Mouse (Mus musculus): ENCODE measurements around the gene AI413582. TPM values are rescaled to one million over a fixed set of nuclear protein-coding genes. Genes with fewer than 3 reads are reported as not detected.

The AI413582 gene
- total and polyA plus RNA-seq, 3 experiments: 20.6 to 56.5 TPM; not detected in 1

DNA sequence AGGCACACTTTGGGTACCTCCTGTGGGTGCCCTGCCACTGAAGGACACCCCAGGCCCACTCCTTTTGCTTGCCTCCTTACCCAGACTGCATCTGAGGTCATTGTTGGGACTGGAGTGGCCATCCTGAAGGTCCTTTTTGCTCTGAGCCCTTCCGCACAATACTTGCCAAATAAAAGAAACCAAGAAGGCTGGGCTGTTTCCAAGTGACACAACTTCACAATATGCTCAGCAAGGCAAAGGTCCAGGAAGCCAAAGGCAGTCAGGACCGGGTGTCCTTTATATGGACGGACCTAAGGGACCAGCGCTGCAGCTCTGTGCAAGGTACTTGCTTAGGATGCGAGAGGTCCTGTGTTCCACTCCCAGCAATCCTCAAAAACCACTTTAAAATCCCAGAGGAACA lies 2.7 kb upstream of the AI413582 start:
- H3K4me1 ChIP-seq (ENCODE audit: control insufficient read depth in 1 of 2, insufficient read depth in 2 of 2, low read length in 2 of 2): peaks cover 0 to 5% of the 10 kb centered on the region in 2 experiments; a peak in 3 of 4 replicates
- H3K79me2 ChIP-seq (ENCODE audit: control insufficient read depth, insufficient read depth, low read length, poor library complexity): peaks cover 2% of the 10 kb centered on the region; the same call in 1 of the 2 replicates
- no peaks in the 10 kb centered on the region for H3K27me3 ChIP-seq (ENCODE audit: control insufficient read depth in 1 of 2, insufficient read depth in 2 of 2, low read length in 2 of 2)
- no peak for TF ChIP-seq MYC (IDR thresholded peaks at IDR 0.05; ENCODE audit: low read depth, low read length)
- TF ChIP-seq EP300 (IDR thresholded peaks at IDR 0.05; ENCODE audit: low read depth in 1 of 2, low read length in 2 of 2): no peak
- TF ChIP-seq ZC3H11A (IDR thresholded peaks at IDR 0.05; ENCODE audit: low read depth, low read length): no peak
- H3K4me3 ChIP-seq (ENCODE audit: control insufficient read depth in 1 of 2, insufficient read depth in 1 of 2, low read depth in 2 of 2, low read length in 2 of 2): no peak overlapping the region
- H3K36me3 ChIP-seq (ENCODE audit: control insufficient read depth in 1 of 2, insufficient read depth in 2 of 2, low read length in 2 of 2): peaks cover 0 to 3% of the 10 kb centered on the region in 2 experiments; a peak in 1 of 4 replicates
- DNase-seq (ENCODE audit: low read depth, low spot score): no peak
- H3K9me3 ChIP-seq (replicated peaks; ENCODE audit: insufficient read depth, low read length): no peaks in the 10 kb centered on the region
- H3K9ac ChIP-seq (ENCODE audit: control insufficient read depth, low read depth, low read length, poor library complexity, severe bottlenecking): no peak overlapping the region
- no peak overlapping the region for H3K27ac ChIP-seq (ENCODE audit: control insufficient read depth, low read depth, low read length)

DNA sequence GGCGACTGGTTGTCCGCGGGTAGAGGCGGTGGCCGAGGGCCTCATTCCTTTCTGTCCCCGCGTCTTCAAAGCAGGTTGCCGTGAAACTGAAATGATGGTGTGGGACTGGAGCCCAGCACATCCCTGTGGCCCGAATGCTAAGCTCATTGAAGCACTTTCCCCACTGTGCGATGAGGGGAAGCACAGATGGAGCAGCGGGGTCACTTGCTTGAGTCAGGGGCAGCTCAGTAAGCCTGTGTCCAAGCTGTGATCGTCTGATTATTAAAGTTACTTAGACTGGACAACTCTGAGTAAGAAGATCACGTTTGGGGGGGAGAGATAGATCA lies 349 bp upstream of the AI413582 start:
- peak overlapping the region; percentile 4 for H3K27ac ChIP-seq (ENCODE audit: control insufficient read depth, low read depth, low read length)
- H3K4me1 ChIP-seq (ENCODE audit: control insufficient read depth in 1 of 2, insufficient read depth in 2 of 2, low read length in 2 of 2): peaks cover 2 to 13% of the 10 kb centered on the region in 2 experiments
- TF ChIP-seq POLR2A (IDR thresholded peaks at IDR 0.05; ENCODE audit: control insufficient read depth in 1 of 2, insufficient read depth in 1 of 2, low read depth in 1 of 2, low read length in 2 of 2, poor library complexity in 1 of 2): peak in 1 of 2 experiments; percentile 75; a peak in 1 of 4 replicates
- TF ChIP-seq NELFE (IDR thresholded peaks at IDR 0.05; ENCODE audit: low read depth, low read length): peak; percentile 65; the same call in 1 of the 2 replicates
- no peak for TF ChIP-seq POLR2AphosphoS2 (IDR thresholded peaks at IDR 0.05; ENCODE audit: low read length)
- TF ChIP-seq E2F4 (IDR thresholded peaks at IDR 0.05; ENCODE audit: borderline replicate concordance, low read depth, low read length): peak; percentile 21; the same call in 1 of the 2 replicates
- 0 out of 2 replicates have a peak, but pooled peaks have one; percentile 16 for TF ChIP-seq BHLHE40 (IDR thresholded peaks at IDR 0.05; ENCODE audit: borderline replicate concordance, low read depth, low read length)
- TF ChIP-seq ZMIZ1 (IDR thresholded peaks at IDR 0.05; ENCODE audit: low read depth, low read length): peak; percentile 66; the same call in 1 of the 2 replicates
- TF ChIP-seq CHD2 (IDR thresholded peaks at IDR 0.05; ENCODE audit: low read length): no peak
- H3K36me3 ChIP-seq (ENCODE audit: control insufficient read depth in 1 of 2, insufficient read depth in 2 of 2, low read length in 2 of 2): peaks cover 4 to 12% of the 10 kb centered on the region in 2 experiments
- H3K27me3 ChIP-seq (ENCODE audit: control insufficient read depth in 1 of 2, insufficient read depth in 2 of 2, low read length in 2 of 2): no peaks in the 10 kb centered on the region
- no peaks in the 10 kb centered on the region for H3K9me3 ChIP-seq (replicated peaks; ENCODE audit: insufficient read depth, low read length)
- H3K9ac ChIP-seq (ENCODE audit: control insufficient read depth, low read depth, low read length, poor library complexity, severe bottlenecking): peak overlapping the region; percentile 69
- H3K4me3 ChIP-seq (ENCODE audit: control insufficient read depth in 1 of 2, insufficient read depth in 1 of 2, low read depth in 2 of 2, low read length in 2 of 2): peak overlapping the region; percentile 75 to 90
- DNase-seq (ENCODE audit: low read depth, low spot score): no peak
- H3K79me2 ChIP-seq (ENCODE audit: control insufficient read depth, insufficient read depth, low read length, poor library complexity): peaks cover 3% of the 10 kb centered on the region

DNA sequence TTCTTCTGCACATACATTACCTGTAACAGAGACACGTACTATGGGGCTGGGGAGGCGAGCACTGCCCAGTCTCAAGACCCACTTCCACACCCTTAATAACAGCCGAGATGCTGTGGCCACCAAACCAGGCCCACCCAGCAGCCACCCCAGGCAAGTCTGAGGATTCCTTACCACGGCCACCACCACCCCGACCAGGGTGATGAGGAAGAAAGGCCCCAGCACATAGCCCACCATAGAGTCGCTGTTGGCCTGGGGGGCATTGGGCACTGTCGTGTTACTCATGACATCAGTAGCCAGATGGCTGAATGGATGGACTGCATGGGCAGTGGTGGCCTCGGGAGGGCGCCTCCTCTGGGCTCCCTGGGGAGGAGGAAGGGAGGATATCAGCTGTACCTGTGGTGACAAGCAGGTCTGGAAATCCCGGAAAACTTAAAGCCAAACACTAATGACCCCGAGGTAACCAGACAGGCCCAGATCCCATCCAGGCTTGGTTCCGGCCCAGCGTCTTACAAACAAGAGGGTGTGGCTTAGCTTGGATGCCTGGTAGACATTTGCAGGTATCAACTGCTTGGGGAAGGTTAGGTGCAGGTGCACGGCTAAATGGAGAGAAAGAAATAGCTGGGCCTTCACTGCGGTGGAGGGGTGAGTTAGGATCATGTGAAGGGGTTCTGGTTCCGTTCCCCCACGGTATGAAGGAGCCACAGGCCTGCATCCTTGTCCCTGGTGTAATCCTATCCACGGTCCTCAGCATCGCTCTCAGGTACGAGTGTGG lies 979 bp downstream of the AI413582 start:
- peaks cover 5 to 18% of the 10 kb centered on the region in 2 experiments for H3K36me3 ChIP-seq (ENCODE audit: control insufficient read depth in 1 of 2, insufficient read depth in 2 of 2, low read length in 2 of 2)
- TF ChIP-seq CTCF (IDR thresholded peaks at IDR 0.05 in 2 of 3, conservative IDR thresholded peaks at IDR 0.05 in 1 of 3; ENCODE audit: control insufficient read depth in 1 of 3, insufficient read depth in 1 of 3, low read depth in 2 of 3, low read length in 3 of 3, poor library complexity in 1 of 3, severe bottlenecking in 1 of 3): peak; percentile 38 to 52 (median 42); a peak in 5 of 6 replicates
- TF ChIP-seq MEF2A (IDR thresholded peaks at IDR 0.05; ENCODE audit: extremely low read depth, insufficient replicate concordance, low read depth, low read length, poor library complexity, severe bottlenecking): no peak
- TF ChIP-seq KAT2A (conservative IDR thresholded peaks at IDR 0.05; ENCODE audit: low read depth, low read length): no peak
- no peak for TF ChIP-seq UBTF (IDR thresholded peaks at IDR 0.05; ENCODE audit: borderline replicate concordance, insufficient read depth, low read depth, low read length)
- TF ChIP-seq ZMIZ1 (IDR thresholded peaks at IDR 0.05; ENCODE audit: low read depth, low read length): peak; percentile 16; the same call in 1 of the 2 replicates
- no peak; the same call in 1 of the 2 replicates for TF ChIP-seq MXI1 (IDR thresholded peaks at IDR 0.05; ENCODE audit: low read depth, low read length)
- peak; percentile 71; the same call in 1 of the 2 replicates for TF ChIP-seq POLR2AphosphoS5 (IDR thresholded peaks at IDR 0.05; ENCODE audit: borderline replicate concordance, low read depth, low read length)
- TF ChIP-seq MYC (IDR thresholded peaks at IDR 0.05; ENCODE audit: low read depth, low read length): no peak
- no peak for TF ChIP-seq ZC3H11A (IDR thresholded peaks at IDR 0.05; ENCODE audit: low read depth, low read length)
- no peak for TF ChIP-seq ZKSCAN1 (IDR thresholded peaks at IDR 0.05; ENCODE audit: low read depth, low read length)
- TF ChIP-seq EP300 (IDR thresholded peaks at IDR 0.05; ENCODE audit: low read depth in 1 of 2, low read length in 2 of 2): no peak
- no peak; the same call in 1 of the 2 replicates for TF ChIP-seq NELFE (IDR thresholded peaks at IDR 0.05; ENCODE audit: low read depth, low read length)
- no peak for TF ChIP-seq TAL1 (IDR thresholded peaks at IDR 0.05; ENCODE audit: low read length)
- 0 out of 2 replicates have a peak, but pooled peaks have one; percentile 23 for TF ChIP-seq HCFC1 (IDR thresholded peaks at IDR 0.05; ENCODE audit: low read depth, low read length)
- no peak for TF ChIP-seq BHLHE40 (IDR thresholded peaks at IDR 0.05; ENCODE audit: borderline replicate concordance, low read depth, low read length)
- no peak for TF ChIP-seq JUND (IDR thresholded peaks at IDR 0.05; ENCODE audit: low read depth, low read length)
- no peak; the same call in 1 of the 2 replicates for TF ChIP-seq SIN3A (IDR thresholded peaks at IDR 0.05; ENCODE audit: low read length)
- TF ChIP-seq CHD1 (IDR thresholded peaks at IDR 0.05; ENCODE audit: low read depth, low read length): no peak

More for the DNA sequence above, 979 bp downstream of the AI413582 start:
- H3K27me3 ChIP-seq (ENCODE audit: control insufficient read depth in 1 of 2, insufficient read depth in 2 of 2, low read length in 2 of 2): no peaks in the 10 kb centered on the region
- H3K79me2 ChIP-seq (ENCODE audit: control insufficient read depth, insufficient read depth, low read length, poor library complexity): peaks cover 14% of the 10 kb centered on the region
- H3K9me3 ChIP-seq (replicated peaks; ENCODE audit: insufficient read depth, low read length): no peaks in the 10 kb centered on the region
- peak overlapping the region; percentile 29; the same call in 1 of the 2 replicates for H3K27ac ChIP-seq (ENCODE audit: control insufficient read depth, low read depth, low read length)
- H3K9ac ChIP-seq (ENCODE audit: control insufficient read depth, low read depth, low read length, poor library complexity, severe bottlenecking): peak overlapping the region; percentile 72
- peaks cover 2 to 19% of the 10 kb centered on the region in 2 experiments for H3K4me1 ChIP-seq (ENCODE audit: control insufficient read depth in 1 of 2, insufficient read depth in 2 of 2, low read length in 2 of 2)
- peak; percentile 69 for DNase-seq (ENCODE audit: low read depth, low spot score)
- H3K4me3 ChIP-seq (ENCODE audit: control insufficient read depth in 1 of 2, insufficient read depth in 1 of 2, low read depth in 2 of 2, low read length in 2 of 2): peak overlapping the region; percentile 60 to 85
